Mouse (Mus musculus) heart, postnatal 25 days (tissue): ENCODE data around the gene Duoxa1. TPM values are rescaled to one million over a fixed set of nuclear protein-coding genes. Genes with fewer than 3 reads are reported as not detected.
"Not testable (repeated sequence)": the region's sequence is repeated elsewhere in the genome, so short reads cannot be mapped to it uniquely, and the experiment has no call there.

Experiments used
- DNase-seq: peaks from one replicate; pipeline ENCODE4 v3.0.0; 2022; ENCODE audit warnings: low spot score
- intact Hi-C: fragments of 180-260 bp; cut with DNase I; formaldehyde crosslinking; loops from one replicate; pipeline ENCODE4 v1.15.1; 2025
- total RNA-seq, 2 experiments: library from RNA; stranded (reverse); gene quantifications; 2 replicates each; pipeline ENCODE4 v1.2.3; 2021

Gene Duoxa1
- under 1 TPM; 0.28 to 0.29 TPM for total RNA-seq

DNA sequence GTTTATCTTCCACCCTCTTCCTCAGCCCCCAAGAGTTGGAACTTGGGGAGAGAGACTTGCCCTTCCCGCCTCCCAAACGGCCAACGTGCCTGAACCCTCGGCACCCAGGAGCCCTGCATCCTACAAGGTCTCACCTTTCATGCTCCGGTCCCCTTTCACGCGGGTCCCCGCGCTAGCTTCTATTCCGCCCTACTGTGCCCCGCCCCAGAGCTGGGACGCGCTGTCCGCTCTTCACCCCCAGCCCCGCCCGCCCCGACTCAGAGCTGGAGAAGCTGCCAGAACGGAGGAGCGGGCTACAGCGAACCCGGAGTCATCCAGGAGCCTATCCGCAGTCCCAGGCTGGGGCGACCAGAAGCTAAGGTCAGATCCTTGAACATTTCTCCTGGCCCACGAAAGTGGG, at the start of gene Duoxa1:
Gene Duoxa1, minus strand, starts transcription at position 195 of the 400 bp plus-strand sequence.
- DNase-seq, result no peak
- intact Hi-C loops, result no loop called here

DNA sequence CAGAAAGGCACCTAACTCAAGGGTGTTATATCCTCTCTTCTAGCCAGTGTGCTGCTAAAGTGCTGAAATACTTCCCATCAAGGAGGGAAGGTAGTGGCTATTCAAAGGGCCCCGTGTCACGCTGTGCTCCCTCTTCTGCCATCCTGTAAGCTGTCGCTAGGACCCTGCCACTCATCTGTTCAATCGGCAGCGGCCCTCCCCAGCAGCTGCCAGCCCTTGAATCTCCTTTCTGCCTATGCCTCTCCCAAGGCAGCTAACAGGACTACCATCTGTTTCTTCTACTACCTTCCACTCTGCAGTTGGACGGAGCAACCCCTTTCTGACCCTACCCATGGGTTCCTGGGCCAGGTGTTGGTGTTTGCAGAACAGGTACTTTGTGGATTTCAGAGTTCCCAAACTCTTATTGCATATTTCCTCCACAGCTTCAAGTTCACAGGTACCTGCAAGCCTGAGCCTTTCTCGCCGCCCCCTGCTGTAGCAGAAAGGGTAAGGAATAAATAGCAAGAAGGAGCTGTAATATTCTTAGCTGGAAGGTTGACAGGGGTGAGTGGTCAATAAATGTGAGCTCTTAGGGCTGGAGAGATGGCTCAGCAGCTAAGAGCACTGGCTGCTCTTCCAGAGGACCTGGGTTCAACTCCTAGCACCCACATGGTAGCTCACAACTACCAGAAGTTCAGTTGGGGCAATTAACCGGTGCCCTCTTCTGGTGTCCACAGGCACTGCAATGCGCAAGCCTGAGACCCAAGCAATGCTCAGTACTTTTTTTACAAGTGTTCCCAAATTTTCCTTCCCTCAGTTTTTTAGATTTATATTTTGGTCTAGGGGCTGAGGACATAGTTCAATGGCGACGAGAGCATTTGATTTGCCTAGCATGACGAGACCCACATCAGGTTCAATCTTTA, 49.3 kb upstream of the Duoxa1 start:
- intact Hi-C loops, result loop anchor here (10.0 kb wide), 1 partner anchor 168 kb away; no protein-coding TSS in a partner anchor
- no peak for DNase-seq

DNA sequence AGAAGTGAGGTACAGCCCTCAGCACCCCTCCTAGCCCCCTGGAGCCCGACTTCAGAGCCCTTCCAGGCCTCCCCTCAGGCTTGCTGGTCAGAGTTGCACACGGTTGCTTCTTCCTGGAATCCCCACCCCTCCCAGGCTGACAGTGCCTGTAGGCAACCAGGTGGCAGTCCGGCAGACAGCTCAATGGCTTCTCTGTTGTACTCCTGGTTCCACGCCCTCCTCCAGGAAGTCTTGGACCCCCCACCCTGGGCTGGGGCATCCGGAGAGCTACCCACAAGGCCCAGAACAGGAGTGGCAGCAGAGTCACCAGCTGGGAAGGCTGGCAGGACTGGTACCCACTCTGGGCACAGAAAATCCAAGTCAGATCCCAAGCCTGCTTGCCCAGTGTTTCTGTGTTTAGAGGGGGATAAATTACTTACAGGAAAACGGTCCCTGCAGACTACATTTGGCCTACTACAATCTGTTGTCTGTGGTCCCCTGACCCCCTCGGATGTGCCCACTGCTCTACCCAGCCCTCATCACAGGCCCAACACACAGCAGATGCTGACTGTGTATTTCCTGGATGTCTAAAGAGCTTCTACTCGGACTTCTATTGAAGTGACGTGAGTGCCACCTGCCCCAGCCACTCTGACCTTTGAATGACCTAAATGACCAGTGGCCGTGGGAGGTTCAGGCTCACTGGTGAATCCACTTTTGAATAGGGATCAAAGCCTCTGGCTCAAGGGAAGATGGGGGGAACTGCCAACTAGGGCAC, 48.5 kb upstream of the Duoxa1 start:
- no peak for DNase-seq
- intact Hi-C loops, result loop anchor here (10.0 kb wide), 1 partner anchor 167 kb away; no protein-coding TSS in a partner anchor

DNA sequence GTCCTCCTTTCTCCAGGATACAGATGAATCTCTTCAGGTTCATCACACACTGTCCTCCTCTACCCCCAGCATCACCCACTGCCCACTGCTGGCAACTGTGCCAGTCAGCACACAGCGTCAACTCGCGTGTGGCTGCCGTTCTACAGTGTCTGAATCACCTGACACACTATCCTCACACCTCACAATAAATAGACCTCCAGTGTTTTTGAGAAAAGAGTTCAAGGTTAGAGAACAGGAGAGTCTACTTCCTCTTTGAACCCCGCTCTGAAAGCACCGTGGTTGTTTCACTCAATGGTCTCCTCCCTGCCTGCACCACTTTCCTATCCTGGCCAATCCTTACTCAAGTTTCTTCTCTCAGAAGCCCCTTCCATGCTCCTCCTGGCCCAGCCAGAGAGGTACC, 47.7 kb upstream of the Duoxa1 start:
- DNase-seq, result no peak
- intact Hi-C loops, result loop anchor here (10.0 kb wide), 1 partner anchor 166 kb away; no protein-coding TSS in a partner anchor

DNA sequence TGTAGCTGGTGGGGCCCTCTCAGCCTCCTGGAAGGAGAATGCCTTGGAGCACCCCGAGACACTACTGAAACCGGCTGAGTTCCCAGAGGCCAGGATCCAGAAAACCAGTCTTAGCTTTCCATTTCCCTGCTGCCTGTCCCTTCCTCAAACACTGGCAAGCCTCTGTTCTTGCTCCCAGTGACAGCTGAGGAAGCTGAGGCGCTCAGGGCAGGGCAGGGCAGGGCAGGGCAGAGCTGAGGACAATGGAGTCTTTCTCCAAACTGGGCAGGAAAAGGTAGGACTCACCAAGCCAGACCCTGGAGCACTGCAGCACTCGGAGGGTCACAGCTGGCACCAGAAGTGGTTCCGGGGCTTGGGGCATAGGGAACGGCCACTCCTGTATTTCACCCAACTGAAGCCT, 46.8 kb upstream of the Duoxa1 start:
- no peak for DNase-seq
- intact Hi-C loops, result loop anchor here (10.0 kb wide), 1 partner anchor 166 kb away; no protein-coding TSS in a partner anchor

DNA sequence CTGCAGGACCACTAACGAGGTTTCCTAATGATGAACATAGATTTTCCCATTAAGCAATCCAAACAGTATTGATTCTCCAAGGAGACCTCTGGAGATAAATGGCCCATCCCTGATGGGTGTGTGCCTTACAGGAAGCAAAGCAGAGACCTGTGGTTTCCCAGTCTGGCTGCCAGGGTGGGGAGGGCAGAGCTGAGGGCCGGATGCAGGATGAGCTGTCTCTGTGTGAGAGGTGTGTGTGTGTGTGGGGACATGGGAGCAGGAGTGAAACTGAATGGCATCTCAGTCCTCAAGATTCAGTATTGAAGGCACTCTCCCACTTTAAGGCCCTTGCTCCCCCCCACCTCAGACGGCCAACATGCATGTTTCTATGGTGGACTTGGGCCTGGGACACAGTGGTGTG, 42.7 kb upstream of the Duoxa1 start:
- DNase-seq, result no peak
- intact Hi-C loops, result no loop called here

DNA sequence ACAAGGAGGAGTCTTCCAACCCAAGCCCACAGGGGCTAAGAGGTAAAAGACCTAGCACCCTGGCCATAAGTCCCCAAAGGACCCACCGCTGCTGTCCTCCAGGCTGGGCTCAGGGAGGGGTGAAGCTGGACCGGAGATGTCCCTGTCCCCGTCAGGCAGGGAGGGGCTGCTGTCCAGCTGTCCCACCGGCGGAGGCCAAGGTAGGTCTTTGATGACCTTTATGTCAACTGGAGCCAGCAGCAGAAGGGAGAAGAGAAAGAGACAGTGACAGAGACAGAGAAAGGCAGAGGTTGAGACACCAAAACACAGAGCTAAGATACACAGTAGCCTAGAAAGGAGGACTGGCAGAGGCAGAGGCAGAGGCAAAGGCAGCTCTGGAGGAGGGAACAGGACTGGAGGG, 41.9 kb upstream of the Duoxa1 start:
- intact Hi-C loops, result no loop called here
- no peak for DNase-seq

DNA sequence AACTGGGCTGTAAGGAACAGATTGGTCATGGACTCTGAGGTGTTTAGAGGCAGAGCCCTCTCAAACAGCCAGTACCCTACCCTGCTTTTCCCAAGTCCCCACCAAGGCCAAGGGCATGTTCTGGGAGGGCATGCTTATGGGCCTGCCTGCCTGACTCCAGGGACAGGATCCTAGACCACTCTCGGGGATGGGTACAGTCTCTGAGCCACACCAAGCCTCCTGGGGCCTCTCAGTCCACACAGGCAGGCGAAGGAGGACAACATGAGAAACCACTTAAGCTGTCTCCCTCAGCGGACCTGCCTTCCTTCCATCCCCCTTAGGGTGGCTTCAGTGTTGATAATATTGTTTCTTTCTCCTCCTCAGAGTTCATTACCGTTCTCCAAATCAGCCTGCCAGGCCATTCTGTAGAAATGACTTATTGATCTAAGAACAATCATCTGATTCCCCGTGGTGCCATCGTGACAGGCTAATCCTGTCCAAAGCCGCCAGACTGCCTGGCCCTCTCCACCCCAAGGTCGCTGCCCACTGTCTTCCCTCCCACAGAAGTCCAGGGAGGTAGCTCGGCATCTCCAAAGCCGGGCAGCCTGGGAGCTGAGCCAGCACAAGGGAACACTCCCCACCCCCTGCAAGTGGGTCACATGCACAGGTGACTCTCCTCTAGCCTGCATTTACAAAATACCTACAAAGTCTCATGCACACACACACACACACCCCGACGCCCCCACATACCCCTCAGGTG, 40.8 kb upstream of the Duoxa1 start:
- intact Hi-C loops, result no loop called here

DNA sequence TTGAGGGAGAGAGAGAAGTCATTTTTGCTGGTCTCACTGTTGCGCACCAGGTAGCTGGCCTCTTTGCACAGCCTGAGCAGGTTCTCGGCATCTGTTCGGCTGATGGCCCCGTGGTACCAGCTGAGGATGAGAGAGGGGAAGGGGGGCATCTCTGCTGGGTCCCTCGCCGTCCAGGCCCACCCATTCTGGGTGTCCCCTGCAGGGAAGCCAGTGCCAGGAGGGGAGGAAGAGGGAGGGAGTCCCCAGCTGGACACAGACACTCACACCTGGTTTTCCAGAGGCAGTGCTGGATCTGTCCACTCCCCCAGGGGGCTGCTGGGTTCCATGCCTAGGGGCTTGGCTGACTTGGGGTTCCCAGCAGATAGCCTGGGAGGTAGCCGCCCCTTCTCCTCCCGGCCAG, 40.2 kb upstream of the Duoxa1 start:
- intact Hi-C loops, result no loop called here
- no peak for DNase-seq

More for the DNA sequence above, 40.8 kb upstream of the Duoxa1 start:
- no peak for DNase-seq

DNA sequence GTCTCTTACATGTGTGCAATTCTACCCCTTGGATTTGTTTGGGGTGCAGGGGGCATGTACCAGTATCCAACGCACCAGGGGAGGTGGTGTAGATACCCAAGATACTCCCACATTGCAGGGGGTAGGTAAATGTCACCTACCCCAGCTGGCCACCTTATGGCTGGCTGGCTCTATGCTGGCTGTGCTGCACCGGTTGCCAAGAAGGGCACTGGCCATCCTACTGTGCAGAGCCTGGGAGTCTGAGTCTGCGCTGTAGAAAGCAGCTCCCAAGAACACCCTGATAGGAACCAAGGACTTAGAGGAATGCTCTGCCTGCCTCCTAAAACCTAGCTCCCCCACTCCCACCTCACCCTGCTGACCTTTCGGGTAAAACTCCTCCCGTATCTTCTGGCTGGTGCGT, 39.5 kb upstream of the Duoxa1 start:
- intact Hi-C loops, result no loop called here
- no peak for DNase-seq

DNA sequence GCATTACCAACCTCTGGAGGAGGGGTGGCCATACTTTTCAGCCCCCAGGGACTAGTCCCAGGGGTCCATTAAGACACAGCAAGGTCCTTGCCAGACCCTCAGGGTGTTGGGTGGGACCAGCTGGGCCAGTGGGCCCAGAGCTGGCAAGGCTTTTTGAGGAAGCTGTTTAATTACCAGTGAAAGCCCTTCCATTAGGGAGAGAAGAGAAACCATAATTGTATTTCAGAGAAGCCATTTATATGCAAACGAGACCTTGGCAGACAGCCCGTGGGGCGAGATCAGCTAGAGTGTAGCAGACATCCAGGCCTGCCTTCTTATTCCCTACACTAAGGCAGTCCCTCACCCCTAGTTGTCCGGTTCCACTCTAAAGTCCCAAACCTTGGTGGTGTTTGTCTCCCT, 38.4 kb upstream of the Duoxa1 start:
- no peak for DNase-seq
- intact Hi-C loops, result no loop called here

DNA sequence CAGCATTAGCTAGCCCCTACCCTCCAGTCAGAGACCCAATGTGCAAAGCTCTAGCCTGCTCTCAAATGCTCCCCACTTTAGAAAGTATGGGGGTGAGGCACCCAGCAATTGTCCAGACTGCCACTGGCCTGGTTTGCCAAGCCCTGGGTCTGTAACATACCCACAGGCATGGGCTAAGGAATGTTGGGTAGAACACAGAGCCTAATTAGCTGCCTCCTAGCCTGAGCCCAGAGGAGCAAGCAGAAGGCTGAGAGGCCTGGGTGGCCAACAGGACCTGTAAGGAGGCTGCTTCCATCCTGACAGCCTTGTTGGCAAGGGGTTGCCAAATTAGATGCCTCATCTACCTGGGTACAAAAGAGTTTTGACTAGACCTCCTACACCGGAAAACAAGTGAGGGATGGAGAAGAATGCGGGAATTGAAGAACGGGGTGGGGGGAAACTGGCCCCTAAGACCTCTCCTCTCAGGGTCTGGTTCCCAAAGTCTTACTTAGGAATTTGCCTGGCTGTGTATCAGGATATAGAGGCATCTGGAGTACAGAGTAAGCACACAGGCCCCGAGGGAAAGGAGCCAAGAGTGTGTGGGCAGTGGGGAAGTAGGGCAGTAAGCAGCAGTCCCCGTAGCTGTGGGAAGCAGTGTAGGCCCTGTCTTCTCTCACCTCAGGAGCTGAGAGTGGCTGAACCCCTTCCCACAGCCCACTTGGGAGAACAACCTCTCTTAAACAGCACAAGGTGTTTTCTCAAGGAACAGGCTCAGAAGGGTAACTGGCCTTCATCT, 37.8 kb upstream of the Duoxa1 start:
- intact Hi-C loops, result no loop called here
- no peak for DNase-seq

DNA sequence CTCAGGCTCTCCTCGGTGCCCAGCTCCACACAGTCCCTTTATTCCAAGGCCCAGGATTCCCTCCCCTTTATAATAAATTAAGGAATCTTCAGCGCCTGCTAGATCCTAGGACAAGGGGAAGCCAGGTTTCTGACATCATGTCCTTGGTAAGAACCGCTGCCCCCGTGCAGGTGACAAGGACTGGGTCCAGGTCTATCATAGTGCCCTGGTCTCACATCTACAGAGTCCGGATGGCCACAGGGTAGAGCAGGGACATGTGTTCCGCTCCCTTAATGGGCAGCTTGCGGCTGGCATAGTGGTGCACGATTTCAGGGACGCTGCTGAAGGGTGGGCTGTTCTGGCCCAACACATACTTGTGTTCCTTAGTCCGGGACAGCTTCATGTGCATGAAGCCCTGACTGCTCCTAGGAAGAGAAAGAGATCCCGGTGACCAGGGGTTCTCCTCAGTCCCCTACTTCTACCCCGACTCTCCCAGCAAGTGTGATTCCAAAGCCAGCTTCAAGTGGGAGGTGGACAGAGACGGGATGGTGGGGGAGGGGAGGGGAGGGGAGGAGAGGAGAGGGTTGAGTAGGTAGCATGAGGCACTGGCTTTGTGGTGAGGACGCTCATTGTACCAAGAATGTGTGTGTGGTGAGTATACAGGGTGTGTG, 35.7 kb upstream of the Duoxa1 start:
- no peak for DNase-seq
- intact Hi-C loops, result loop anchor here (2.0 to 5.0 kb wide), 3 partner anchors 20 to 210 kb away; partner anchors contain the start of gene Shf

DNA sequence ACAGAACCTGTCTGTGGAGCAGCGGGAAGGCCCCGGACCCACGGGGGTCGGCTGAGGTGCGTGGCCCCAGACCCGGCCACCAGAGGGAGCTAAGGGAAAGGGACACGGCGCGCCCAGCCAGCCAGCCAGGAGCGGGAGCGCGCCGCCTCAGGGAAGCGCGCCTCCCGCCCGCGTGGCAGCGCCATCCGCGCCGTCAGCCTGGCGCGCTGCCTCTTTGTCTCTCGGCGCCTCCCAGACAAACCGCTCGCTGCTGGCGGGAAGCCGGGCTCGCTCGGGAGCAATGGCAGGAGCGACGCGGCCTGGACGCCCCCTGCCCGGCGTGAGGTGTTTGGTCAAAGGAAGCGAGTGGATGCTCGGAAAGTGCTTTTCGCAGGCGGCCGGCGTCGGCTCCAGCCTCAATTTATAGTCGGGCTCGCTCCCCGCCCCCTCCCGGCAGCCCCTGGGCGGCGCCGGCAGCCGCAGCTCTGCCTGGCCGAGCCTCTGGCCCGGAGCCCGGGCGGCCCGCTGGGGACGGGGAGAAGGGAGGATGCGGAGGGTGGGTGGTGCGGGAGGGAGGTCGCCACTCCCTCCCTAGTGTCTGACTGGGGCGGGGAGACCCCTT, 35.1 kb upstream of the Duoxa1 start:
- intact Hi-C loops, result loop anchor here (2.0 to 5.0 kb wide), 3 partner anchors 20 to 210 kb away; partner anchors contain the start of gene Shf
- DNase-seq, result peak; percentile 84

DNA sequence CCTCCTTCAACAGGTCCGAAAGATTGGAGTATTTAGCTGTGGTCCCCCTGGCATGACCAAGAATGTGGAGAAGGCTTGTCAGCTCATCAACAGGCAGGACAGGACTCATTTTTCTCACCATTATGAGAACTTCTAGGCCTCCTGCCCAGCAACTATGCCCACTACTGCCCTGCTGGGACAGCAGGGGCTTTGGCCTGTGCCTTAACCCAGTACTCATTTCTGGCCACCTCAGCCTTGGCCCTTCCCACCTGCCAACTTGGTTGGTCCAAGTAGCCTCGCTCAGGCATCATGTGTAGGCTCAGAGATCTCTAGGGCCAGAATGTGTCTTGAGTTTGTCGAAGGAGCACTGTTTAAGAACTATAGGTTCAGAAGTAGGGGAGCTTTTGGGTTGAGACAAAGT, 33.7 kb upstream of the Duoxa1 start:
- DNase-seq, result no peak

DNA sequence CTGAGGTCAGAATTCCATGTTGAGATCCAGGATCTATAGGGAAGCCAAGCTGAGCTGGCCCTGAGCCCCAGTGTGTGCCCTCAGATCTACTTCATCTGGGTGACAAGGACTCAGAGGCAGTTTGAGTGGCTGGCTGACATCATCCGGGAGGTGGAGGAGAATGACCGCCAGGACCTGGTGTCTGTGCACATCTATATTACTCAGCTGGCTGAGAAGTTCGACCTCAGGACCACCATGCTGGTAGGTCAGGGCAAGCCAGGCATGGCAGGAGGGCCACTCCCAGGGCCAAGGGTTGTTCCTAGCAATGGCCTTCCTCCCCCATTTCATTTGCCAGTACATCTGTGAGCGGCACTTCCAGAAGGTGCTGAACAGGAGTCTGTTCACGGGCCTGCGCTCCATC, 32.6 kb upstream of the Duoxa1 start:
- intact Hi-C loops, result loop anchor here (5.0 kb wide), 1 partner anchor 121 kb away; no protein-coding TSS in a partner anchor
- not testable (repeated sequence) for DNase-seq

More for the DNA sequence above, 33.7 kb upstream of the Duoxa1 start:
- intact Hi-C loops, result loop anchor here (5.0 kb wide), 1 partner anchor 120 kb away; no protein-coding TSS in a partner anchor

DNA sequence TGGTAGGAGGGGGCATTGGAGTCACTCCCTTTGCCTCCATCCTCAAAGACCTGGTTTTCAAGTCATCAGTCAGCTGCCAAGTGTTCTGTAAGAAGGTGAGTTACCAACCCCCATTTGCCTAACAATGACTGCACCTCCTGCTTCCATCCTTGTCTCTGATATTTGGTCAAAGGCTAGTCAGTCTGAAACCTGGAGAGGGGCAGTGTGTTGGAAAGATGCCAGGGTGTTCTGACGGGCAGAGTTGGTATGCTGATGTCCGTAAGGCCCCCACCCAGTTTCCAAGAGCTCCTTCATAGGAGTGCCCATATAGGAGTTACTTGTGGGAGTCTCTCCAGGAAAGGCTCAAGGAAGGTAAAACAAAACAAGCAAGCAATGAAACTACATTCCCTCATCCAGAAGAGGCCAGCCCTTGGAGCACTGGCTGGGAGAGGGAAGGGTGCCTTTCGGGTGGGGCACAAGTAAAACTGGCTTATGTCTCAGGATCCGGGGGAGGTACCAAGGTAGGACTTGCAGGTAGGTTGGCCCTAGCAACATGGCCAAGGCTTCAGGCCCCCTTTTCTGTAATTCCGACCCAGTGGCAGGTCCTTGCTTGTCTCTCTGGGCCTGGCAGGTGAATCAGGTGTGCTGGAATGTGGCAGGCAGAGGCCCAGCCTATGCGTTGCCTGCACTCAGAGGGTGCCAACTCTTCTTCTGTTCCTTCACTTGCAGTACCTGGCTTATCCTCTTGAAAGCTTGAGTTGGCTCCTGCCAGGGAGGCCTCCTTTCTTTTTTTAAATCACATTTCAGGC, 31.8 kb upstream of the Duoxa1 start:
- DNase-seq, result no peak
- intact Hi-C loops, result loop anchor here (5.0 kb wide), 1 partner anchor 122 kb away; no protein-coding TSS in a partner anchor
